Mouse (Mus musculus) gastrocnemius, adult 2 months (tissue): ENCODE results near the gene Cep63. TPM values are rescaled to one million over a fixed set of nuclear protein-coding genes. Genes with fewer than 3 reads are reported as not detected.
A peak's percentile ranks its signal among the peaks of the same experiment; 100 is the strongest.

Experiments used
- DNase-seq: peaks from one replicate; pipeline ENCODE4 v3.0.0; 2022
- H3K27ac ChIP-seq: fragments of 200-600 bp; 2 replicates; pipeline ENCODE4 v1.8.1; 2022; ENCODE audit warnings: mild to moderate bottlenecking
- H3K4me3 ChIP-seq: fragments of 200-600 bp; 2 replicates; pipeline ENCODE4 v1.8.1; 2022; ENCODE audit warnings: mild to moderate bottlenecking, moderate library complexity
- CTCF ChIP-seq: fragments of 200-600 bp; IDR thresholded peaks from 2 replicates; pipeline ENCODE4 v1.8.1; 2022; ENCODE audit warnings: antibody characterized with exemption, mild to moderate bottlenecking, moderate library complexity
- intact Hi-C: fragments of 180-260 bp; cut with DNase I; formaldehyde crosslinking; loops from one replicate; pipeline ENCODE4 v1.15.1; 2025
- total RNA-seq, 2 experiments: library from RNA; stranded (reverse); gene quantifications; 2 replicates each; pipeline ENCODE4 v1.2.3; 2021

Gene Cep63
- total RNA-seq, 2 experiments from 2014 or later: 18.5 to 25.2 TPM

GRCm38 (mm10) chr9:102643486-102644101, 17.3 kb upstream of the Cep63 start:
- peak overlapping the region; percentile 84 for H3K27ac ChIP-seq
- peak; percentile 86 for DNase-seq
- no peak for TF ChIP-seq CTCF
- peak overlapping the region; percentile 33 for H3K4me3 ChIP-seq
- intact Hi-C loops: no loop called here

- intact Hi-C loops: no loop called here
- Histone ChIP-seq H3K27ac (peak overlapping the region; percentile 84), H3K4me3 (peak overlapping the region; percentile 33)
- TF ChIP-seq CTCF: no peak
- DNase-seq: peak; percentile 69
Observed at GRCm38 (mm10) chr9:102643071-102643485, 16.7 kb upstream of the Cep63 start.

DNA sequence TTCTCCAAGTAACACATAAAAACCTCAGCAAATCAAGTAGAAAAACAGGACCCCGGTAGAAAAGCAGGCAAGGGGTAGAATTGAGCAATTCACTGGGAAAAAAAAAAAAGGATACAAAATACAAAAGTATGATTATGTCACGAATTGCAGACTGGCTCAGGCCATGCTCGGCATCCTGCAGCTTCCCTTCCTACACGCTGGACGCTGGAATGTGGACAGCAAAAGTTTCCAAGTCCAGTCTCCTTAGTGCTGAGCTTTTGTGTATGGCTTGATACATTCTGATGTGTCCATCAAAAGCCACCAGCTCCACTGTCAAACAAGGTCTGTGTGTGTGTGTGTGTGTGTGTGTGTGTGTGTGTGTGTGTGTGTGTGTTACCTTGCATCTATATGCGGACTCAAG, 15.2 kb upstream of the Cep63 start:
- Histone ChIP-seq H3K27ac (peak overlapping the region; percentile 3; the same call in 1 of the 2 replicates), H3K4me3 (no peak overlapping the region)
- DNase-seq: no peak
- TF ChIP-seq CTCF: no peak
- intact Hi-C loops: no loop called here

- DNase-seq: no peak
- Histone ChIP-seq H3K27ac (0 out of 2 replicates have a peak overlapping the region, but pooled peaks have one; percentile 9), H3K4me3 (no peak overlapping the region)
- intact Hi-C loops: no loop called here
- no peak for TF ChIP-seq CTCF
Observed at GRCm38 (mm10) chr9:102639510-102639909, 13.2 kb upstream of the Cep63 start.

GRCm38 (mm10) chr9:102638963-102639362, 12.6 kb upstream of the Cep63 start:
- no peak for TF ChIP-seq CTCF
- no peak overlapping the region for H3K4me3 ChIP-seq
- intact Hi-C loops: no loop called here
- H3K27ac ChIP-seq: 0 out of 2 replicates have a peak overlapping the region, but pooled peaks have one; percentile 9
- no peak for DNase-seq

DNA sequence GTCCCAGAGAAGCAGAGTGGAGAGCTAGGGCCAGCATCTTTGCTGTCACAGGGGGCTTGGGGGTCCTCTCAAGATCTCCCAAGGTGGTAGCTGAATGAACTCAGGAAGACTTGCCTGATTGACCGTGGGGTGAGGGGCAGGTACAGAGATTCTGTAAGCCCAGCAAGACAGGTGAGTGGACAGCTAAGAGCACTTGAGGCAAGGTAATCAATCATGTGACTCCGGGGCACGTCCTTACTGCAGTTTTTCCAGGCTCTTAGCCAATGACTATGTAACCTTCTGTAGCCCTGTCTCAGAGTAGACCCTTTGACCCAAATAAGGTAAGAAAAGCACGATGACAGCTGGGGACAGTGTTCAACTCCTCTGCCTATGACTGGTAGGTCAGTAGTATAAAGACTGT, 10.8 kb upstream of the Cep63 start:
- Histone ChIP-seq H3K27ac (no peak overlapping the region), H3K4me3 (no peak overlapping the region)
- intact Hi-C loops: loop anchor here (1.0 to 2.0 kb wide), 2 partner anchors 76 to 147 kb away; no protein-coding TSS in a partner anchor
- DNase-seq: no peak
- no peak for TF ChIP-seq CTCF

GRCm38 (mm10) chr9:102636553-102636952, 10.2 kb upstream of the Cep63 start:
- peak; percentile 65 for DNase-seq
- no peak overlapping the region for H3K27ac ChIP-seq
- no peak overlapping the region for H3K4me3 ChIP-seq
- TF ChIP-seq CTCF: peak; percentile 91
- intact Hi-C loops: loop anchor here (2.0 kb wide), 1 partner anchor 76 kb away; no protein-coding TSS in a partner anchor

DNA sequence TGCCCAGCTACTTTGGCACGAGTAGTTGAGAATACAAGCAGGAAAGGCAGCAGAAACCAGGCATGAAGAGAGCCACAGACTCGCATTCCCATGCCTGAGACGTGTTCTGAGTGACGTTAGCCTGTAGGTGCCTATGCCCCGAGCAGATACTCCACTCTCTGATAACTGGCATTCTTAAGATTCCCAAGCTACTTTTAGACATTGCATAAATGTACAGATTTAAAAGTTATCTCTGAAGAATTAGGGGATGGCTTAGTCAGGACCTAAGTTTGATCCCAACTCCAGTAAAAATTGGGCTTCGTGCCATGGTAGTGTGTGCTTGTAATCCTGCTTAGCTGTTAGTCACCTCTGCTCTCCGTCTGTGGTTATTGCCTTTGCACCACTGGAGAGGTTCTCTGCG, 8.1 kb upstream of the Cep63 start:
- no peak for DNase-seq
- no peak overlapping the region for H3K27ac ChIP-seq

GRCm38 (mm10) chr9:102632923-102633537, 6.7 kb upstream of the Cep63 start:
- no peak overlapping the region for H3K4me3 ChIP-seq
- no peak for DNase-seq
- H3K27ac ChIP-seq: peak overlapping the region; percentile 1; the same call in 1 of the 2 replicates
- intact Hi-C loops: no loop called here
- peak; percentile 91 for TF ChIP-seq CTCF

More for the DNA sequence above, 8.1 kb upstream of the Cep63 start:
- TF ChIP-seq CTCF: no peak
- H3K4me3 ChIP-seq: no peak overlapping the region
- intact Hi-C loops: no loop called here

DNA sequence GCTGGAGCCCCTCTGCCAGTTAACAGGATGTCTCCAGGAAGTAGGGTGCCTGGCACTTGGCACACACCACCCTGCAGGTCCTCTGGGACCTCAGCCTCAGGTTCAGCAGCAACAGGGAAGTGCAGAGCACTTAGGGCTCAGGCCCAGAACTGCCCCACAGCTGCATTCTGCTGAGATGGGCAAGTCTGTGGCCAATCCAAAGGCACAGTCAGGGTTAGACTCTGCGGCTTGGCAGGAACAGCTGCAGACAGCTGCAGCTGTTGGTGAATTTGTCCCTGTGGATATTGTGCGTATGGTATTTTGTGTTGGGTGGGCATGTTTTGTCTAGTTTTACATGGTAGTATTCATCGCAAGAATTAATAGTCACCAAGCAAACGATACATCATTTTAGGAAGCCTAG, 5.8 kb upstream of the Cep63 start:
- intact Hi-C loops: no loop called here
- peak; percentile 53 for DNase-seq
- Histone ChIP-seq H3K4me3 (no peak overlapping the region), H3K27ac (peak overlapping the region; percentile 1)
- TF ChIP-seq CTCF: no peak

DNA sequence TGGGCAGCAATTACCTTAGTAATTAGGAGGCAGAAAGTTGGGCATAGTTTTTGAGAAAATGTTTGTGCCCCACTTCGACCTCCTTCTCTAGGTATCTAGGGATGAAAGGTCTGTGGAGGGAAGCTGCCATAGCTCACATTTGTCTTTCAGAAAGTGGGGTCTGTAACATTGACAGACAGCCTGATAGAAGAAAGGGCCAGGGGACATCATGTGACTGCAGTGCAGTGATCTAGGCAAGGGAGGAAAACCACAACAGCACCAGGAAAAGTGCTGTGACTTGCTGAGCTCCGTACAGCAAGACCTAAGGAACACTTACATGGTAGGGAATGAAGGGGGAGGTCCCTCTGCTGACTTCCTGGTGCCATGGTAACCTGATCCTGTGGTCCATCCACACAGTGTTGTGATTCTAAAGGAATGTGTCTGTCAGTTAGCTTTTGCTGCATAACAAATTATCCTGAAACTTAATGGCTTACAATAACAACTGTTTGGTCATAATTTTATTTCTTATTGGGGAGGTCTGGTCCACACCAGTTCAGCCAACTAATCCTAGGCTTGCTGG, 5.3 kb upstream of the Cep63 start:
- no peak for DNase-seq
- Histone ChIP-seq H3K27ac (peak overlapping the region; percentile 1; the same call in 1 of the 2 replicates), H3K4me3 (no peak overlapping the region)
- TF ChIP-seq CTCF: no peak
- intact Hi-C loops: no loop called here

DNA sequence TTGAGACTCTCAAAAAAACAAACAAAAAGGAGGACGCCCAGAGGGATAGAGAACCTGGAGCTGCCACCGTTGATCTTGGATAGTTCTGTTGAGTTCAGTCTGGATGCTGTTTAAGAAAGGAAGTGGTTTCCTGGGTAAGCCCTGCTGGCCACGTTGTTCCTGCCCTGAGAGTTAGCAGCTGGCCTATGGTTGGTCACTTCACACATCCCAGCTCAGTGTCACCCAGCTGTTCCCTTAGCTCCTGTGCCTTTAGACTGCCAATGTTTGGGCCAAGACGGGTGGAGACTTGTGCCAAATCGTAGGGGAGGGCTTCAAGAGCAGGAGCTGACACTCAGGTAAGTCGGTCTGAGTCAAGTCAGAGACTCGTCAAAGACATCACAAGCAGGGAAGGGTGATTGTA, 2.7 kb upstream of the Cep63 start:
- DNase-seq: no peak
- intact Hi-C loops: loop anchor here (10.0 kb wide), 1 partner anchor 676 kb away; the partner anchor contains the start of genes 1300017J02Rik and Topbp1
- TF ChIP-seq CTCF: no peak
- Histone ChIP-seq H3K4me3 (no peak overlapping the region), H3K27ac (no peak overlapping the region)

GRCm38 (mm10) chr9:102627442-102627841, 1.1 kb upstream of the Cep63 start:
- Histone ChIP-seq H3K4me3 (peak overlapping the region; percentile 85), H3K27ac (peak overlapping the region; percentile 98)
- intact Hi-C loops: loop anchor here (2.0 to 10.0 kb wide), 2 partner anchors 207 to 677 kb away; partner anchors contain the start of genes 1300017J02Rik, Ryk and Topbp1
- TF ChIP-seq CTCF: no peak
- no peak for DNase-seq
